Mouse (Mus musculus): ENCODE measurements around the gene Dynll2.

DNA sequence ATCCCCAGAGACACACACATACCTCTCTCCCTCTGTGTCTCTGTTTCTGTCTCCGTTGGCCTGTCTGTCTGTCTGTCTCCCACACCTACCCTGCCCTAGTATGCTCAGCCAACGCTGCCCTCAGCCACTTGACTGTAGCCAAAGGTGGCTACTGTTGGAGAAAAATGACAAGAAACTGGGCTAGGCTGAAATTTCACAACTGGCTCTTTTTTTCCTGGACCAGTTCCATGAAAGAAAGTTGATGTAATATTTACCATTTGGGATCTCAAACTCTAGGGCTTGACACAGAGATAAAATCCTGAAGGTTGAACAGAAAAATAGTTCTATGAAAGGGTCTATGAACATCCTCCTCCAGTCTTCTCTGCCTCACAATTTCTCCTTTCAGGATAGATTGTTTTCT is 43.5 kb upstream of the Dynll2 start:
- TF ChIP-seq EP300 (IDR thresholded peaks at IDR 0.05) (no peak), CTCF (IDR thresholded peaks at IDR 0.05) (no peak)

Data from lung, postnatal 0 days (tissue).